12 mouse cellular contexts compared by ENCODE assay signal in the genomic region with DNA sequence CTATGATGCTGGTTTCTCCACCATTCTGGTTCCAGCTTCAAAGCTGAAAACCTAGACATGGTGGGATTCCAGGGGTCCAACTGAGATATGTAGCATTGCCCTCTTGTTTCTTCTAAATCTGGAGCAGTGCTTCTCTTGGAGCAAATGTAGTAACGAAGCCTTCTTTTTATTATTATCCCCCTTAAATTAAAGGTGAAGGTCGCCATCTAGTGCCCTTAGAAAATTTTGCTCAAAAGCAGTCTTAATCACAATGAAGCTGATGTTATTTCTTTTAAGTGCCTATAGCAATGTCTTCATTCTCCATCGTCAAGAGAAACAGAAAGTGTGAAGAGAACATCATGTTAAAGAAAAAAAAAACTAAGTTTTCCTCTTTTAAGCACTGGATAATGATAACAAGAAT. TPM values are rescaled to one million over a fixed set of nuclear protein-coding genes. Genes with fewer than 3 reads are reported as not detected.
DNase-seq lines count a peak whose midpoint lies in the region; ATAC-seq and TF ChIP-seq lines count a peak whose summit lies in the region.
"Had no signal": no experiment of that assay in that cellular context is flagged by ENCODE, and none has a peak within 500 bp of the region (broad histone marks: within the 10 kb centered on the region; RNA-seq: fewer than 3 reads in every experiment).

No protein-coding gene starts in this region.

- H3K79me2 ChIP-seq in heart, adult 2 months (replicated peaks; ENCODE audit: control insufficient read depth, insufficient read depth, low read length), result no peaks in the 10 kb centered on the region
- no peaks in the 10 kb centered on the region for H3K79me2 ChIP-seq in liver, adult 2 months (ENCODE audit: control insufficient read depth, insufficient read depth, low read length)

- no peak overlapping the region for H3K27ac ChIP-seq in heart, adult 2 months
- no peak overlapping the region for H3K27ac ChIP-seq in liver, adult 2 months (replicated peaks; ENCODE audit: insufficient read depth, low read depth, low read length)
- no peak overlapping the region for H3K27ac ChIP-seq in liver, embryonic 11.5 days (ENCODE audit: low read depth, low read length)
- H3K27ac ChIP-seq: limb, embryonic 13.5 days had no signal

- WGBS in heart, adult 2 months, result 7% methylated on average over 3 of the region's 3 CpGs
- 10% methylated on average over 3 of the region's 3 CpGs for WGBS in liver, adult 2 months
- 6% methylated on average over 3 of the region's 3 CpGs for WGBS in liver, embryonic 11.5 days

- no peaks in the 10 kb centered on the region for H3K27me3 ChIP-seq in heart, adult 2 months (ENCODE audit: control insufficient read depth, insufficient read depth, low read length)
- peaks cover 11% of the 10 kb centered on the region for H3K27me3 ChIP-seq in liver, adult 2 months (ENCODE audit: control insufficient read depth, insufficient read depth, low read length)
- peaks cover 8% of the 10 kb centered on the region; the same call in 1 of the 2 replicates for H3K27me3 ChIP-seq in liver, embryonic 11.5 days (replicated peaks; ENCODE audit: control insufficient read depth, insufficient read depth, low read length)
- H3K27me3 ChIP-seq in E14TG2a.4 (ENCODE audit: insufficient read depth, low read length), result peaks cover 50% of the 10 kb centered on the region

- ATAC-seq in liver, embryonic 11.5 days (replicated peaks; ENCODE audit: low FRiP score), result no peak

- no peak overlapping the region for H3K9ac ChIP-seq in heart, adult 2 months (ENCODE audit: low read depth, low read length)
- no peak overlapping the region for H3K9ac ChIP-seq in liver, adult 2 months (ENCODE audit: low read depth, low read length)
- no peak overlapping the region for H3K9ac ChIP-seq in liver, embryonic 11.5 days (ENCODE audit: low read depth, low read length)
- H3K9ac ChIP-seq: limb, embryonic 13.5 days had no signal

- TF ChIP-seq POLR2A in heart, adult 2 months (IDR thresholded peaks at IDR 0.05; ENCODE audit: insufficient read depth, low read depth, low read length), result no peak
- no peak for TF ChIP-seq POLR2A in liver, adult 2 months (IDR thresholded peaks at IDR 0.05; ENCODE audit: extremely low read depth, insufficient read depth, low read length)

- H3K9me3 ChIP-seq in liver, embryonic 11.5 days (ENCODE audit: control insufficient read depth, low read length), result no peaks in the 10 kb centered on the region
- H3K9me3 ChIP-seq in E14TG2a.4 (ENCODE audit: low read length), result no peaks in the 10 kb centered on the region
- H3K9me3 ChIP-seq: limb, embryonic 13.5 days had no signal

- intact Hi-C loops in heart, adult 2 months (cut with DNase I), result loop anchor here (10.0 kb wide), 1 partner anchor 682 kb away; a partner anchor contains a TSS
- intact Hi-C loops in heart, postnatal 36 days (cut with DNase I), result no loop called here

- H3K36me3 ChIP-seq in heart, adult 2 months (ENCODE audit: control insufficient read depth, insufficient read depth, low read length), result no peaks in the 10 kb centered on the region
- H3K36me3 ChIP-seq in liver, adult 2 months (ENCODE audit: control insufficient read depth, insufficient read depth, low read length), result no peaks in the 10 kb centered on the region
- no peaks in the 10 kb centered on the region for H3K36me3 ChIP-seq in liver, embryonic 11.5 days (ENCODE audit: control insufficient read depth, insufficient read depth, low read length)
- no peaks in the 10 kb centered on the region for H3K36me3 ChIP-seq in E14TG2a.4 (ENCODE audit: insufficient read depth, low read length)
- H3K36me3 ChIP-seq: limb, embryonic 13.5 days had no signal

- no peak for TF ChIP-seq EP300 in heart, adult 2 months (IDR thresholded peaks at IDR 0.05; ENCODE audit: insufficient read depth, low read depth, low read length)

- no peak for DNase-seq in heart, adult 2 months
- DNase-seq in heart, postnatal 36 days, result no peak
- DNase-seq in liver, adult 2 months (ENCODE audit: extremely low read depth, low read depth, low spot score), result no peak
- no peak for DNase-seq in liver, embryonic 11.5 days (ENCODE audit: low spot score)
- DNase-seq in embryo, embryonic 10.5 days (ENCODE audit: low spot score), result peak; percentile 61
- no peak for DNase-seq in urinary bladder, postnatal 4 days (ENCODE audit: low spot score in 2 of 2)
- DNase-seq in testis, postnatal 14 days (ENCODE audit: low spot score), result no peak
- DNase-seq: adrenal gland, postnatal 14 days; cerebellum, adult 9-11 months; gastrocnemius, postnatal 25 days had no signal

- no peak overlapping the region for H3K4me2 ChIP-seq in liver, embryonic 11.5 days
- H3K4me2 ChIP-seq: limb, embryonic 13.5 days had no signal

- H3K4me3 ChIP-seq in heart, adult 2 months, result no peak overlapping the region
- no peak overlapping the region for H3K4me3 ChIP-seq in liver, adult 2 months (ENCODE audit: insufficient read depth, low read depth, low read length)
- no peak overlapping the region for H3K4me3 ChIP-seq in liver, embryonic 11.5 days (ENCODE audit: low read depth, low read length)
- no peak overlapping the region for H3K4me3 ChIP-seq in E14TG2a.4 (replicated peaks; ENCODE audit: low read length)
- H3K4me3 ChIP-seq: limb, embryonic 13.5 days had no signal

- H3K4me1 ChIP-seq in heart, adult 2 months (ENCODE audit: control insufficient read depth, insufficient read depth, low read length), result peaks cover 2% of the 10 kb centered on the region; the same call in 1 of the 2 replicates
- peaks cover 7% of the 10 kb centered on the region for H3K4me1 ChIP-seq in liver, adult 2 months (ENCODE audit: control insufficient read depth, insufficient read depth, low read length)
- H3K4me1 ChIP-seq in liver, embryonic 11.5 days (replicated peaks; ENCODE audit: control insufficient read depth, insufficient read depth, low read length), result peaks cover 17% of the 10 kb centered on the region
- peaks cover 20% of the 10 kb centered on the region for H3K4me1 ChIP-seq in E14TG2a.4 (replicated peaks; ENCODE audit: low read depth, low read length)

- peak; percentile 67 for TF ChIP-seq CTCF in heart, adult 2 months (IDR thresholded peaks at IDR 0.05)
- 0 out of 2 replicates have a peak, but pooled peaks have one; percentile 11 for TF ChIP-seq CTCF in liver, adult 2 months (IDR thresholded peaks at IDR 0.05; ENCODE audit: low read depth, low read length)
- TF ChIP-seq CTCF in E14TG2a.4 (conservative IDR thresholded peaks at IDR 0.05; ENCODE audit: low read length), result peak; percentile 8; the same call in 1 of the 2 replicates

RNA-seq across cellular contexts. Expression of a gene that starts 2.2 kb away (rescaled TPM):
- 10 to 100 TPM; 11.0 to 13.6 TPM for total RNA-seq in heart, adult 2 months (2021)
- 2.2 and 3.4 TPM in 2 replicates for polyA plus RNA-seq in heart, adult 2 months (2012; rRNA removed)
- 10 to 100 TPM; 12.7 to 13.4 TPM for total RNA-seq in heart, postnatal 36 days (2021)
- 3.4 TPM in 2 replicates for total RNA-seq in liver, adult 2 months (2014; rRNA removed)
- polyA plus RNA-seq in liver, adult 2 months (2012; rRNA removed), result 0.15 and 0.27 TPM in 2 replicates
- 1.9 and 2.2 TPM in 2 replicates for polyA plus RNA-seq in liver, embryonic 11.5 days (2014; fragmentation: Nextera tagmentation; extraction: Ambion mirVana)

Comparison
In these comparisons a context has a peak if more than half of its experiments do, and no peak if none do; other contexts are left out.
1. CTCF ChIP-seq: peak in every context shown above with its lines; median percentile 67 in heart, adult 2 months; 11 in liver, adult 2 months; 8 in E14TG2a.4.